Mouse (Mus musculus) E14TG2a.4 (cell line): ENCODE data around the gene Gm12216.

Source experiments
- CTCF ChIP-seq: conservative IDR thresholded peaks from 2 replicates; pipeline ENCODE4 v1.5.1; 2014; ENCODE audit warnings: low read length
- POU5F1 ChIP-seq: IDR thresholded peaks from 2 replicates; pipeline ENCODE4 v1.6.1; 2014; ENCODE audit warnings: low read length, borderline replicate concordance

- peak; percentile 55 for TF ChIP-seq CTCF
- no peak for TF ChIP-seq POU5F1
Measured at GRCm38 (mm10) chr11:53849588-53850320, 9.3 kb downstream of the Gm12216 start.
